Mouse (Mus musculus) intestine, postnatal 0 days (tissue): Measurements from ENCODE around the gene Pih1d1. TPM values are rescaled to one million over a fixed set of nuclear protein-coding genes. Genes with fewer than 3 reads are reported as not detected.

ENCODE experiments used
- ATAC-seq: fragments of 200-750 bp; cut with Nextera tagmentation; 2 replicates; pipeline ENCODE4 v1.8.0; 2017; ENCODE audit warnings: mild to moderate bottlenecking, moderate TSS enrichment, moderate library complexity
- H3K27ac ChIP-seq: fragments of 300-500 bp; sonication (generic); 2 replicates; pipeline ENCODE4 v1.5.1; 2014; ENCODE audit warnings: mild to moderate bottlenecking, low read depth, low read length, moderate library complexity
- H3K27me3 ChIP-seq: fragments of 300-500 bp; sonication (generic); replicated peaks from 2 replicates; pipeline ENCODE4 v1.6.1; 2014; ENCODE audit warnings: low read length, mixed read lengths; ENCODE audit not compliant: control insufficient read depth, insufficient read depth
- H3K36me3 ChIP-seq: fragments of 300-500 bp; sonication (generic); 2 replicates; pipeline ENCODE4 v1.6.1; 2014; ENCODE audit warnings: mild to moderate bottlenecking, moderate library complexity; ENCODE audit not compliant: control insufficient read depth, insufficient read depth
- H3K4me1 ChIP-seq: fragments of 300-500 bp; sonication (generic); replicated peaks from 2 replicates; pipeline ENCODE4 v1.6.1; 2014; ENCODE audit warnings: antibody characterized with exemption, low read length, mixed read lengths; ENCODE audit not compliant: control insufficient read depth, insufficient read depth
- H3K4me2 ChIP-seq: fragments of 300-500 bp; sonication (generic); replicated peaks from 2 replicates; pipeline ENCODE4 v1.6.1; 2014; ENCODE audit warnings: low read depth, mild to moderate bottlenecking, moderate library complexity
- H3K4me3 ChIP-seq: fragments of 300-500 bp; sonication (generic); 2 replicates; pipeline ENCODE4 v1.5.1; 2014; ENCODE audit warnings: low read depth, low read length
- H3K9ac ChIP-seq: fragments of 300-500 bp; sonication (generic); 2 replicates; pipeline ENCODE4 v1.6.1; 2014; ENCODE audit warnings: mild to moderate bottlenecking, low read depth, low read length
- H3K9me3 ChIP-seq: fragments of 300-500 bp; sonication (generic); 2 replicates; pipeline ENCODE4 v1.6.1; 2016; ENCODE audit warnings: mixed run types; ENCODE audit not compliant: control insufficient read depth
- CTCF ChIP-seq: sonication (generic); IDR thresholded peaks from 2 replicates; pipeline ENCODE4 v1.5.1; 2016; ENCODE audit warnings: low read depth, mild to moderate bottlenecking, control low read depth, antibody characterized with exemption, moderate library complexity
- WGBS: fragments of 180-500 bp; shearing (Covaris S2); extraction: QIAGEN DNeasy Blood & Tissue Kit; methylation state at CpG from one replicate; pipeline ENCODE4 v1.1.7; 2014; 5-methylcytosine and 5-hydroxymethylcytosine counted together
- polyA plus RNA-seq: library from polyadenylated mRNA; unstranded; fragments of >200 nt; fragmentation: Nextera tagmentation; extraction: Ambion mirVana; gene quantifications from 2 replicates; pipeline ENCODE4 v1.2.1, GENCODE M21; 2015

Gene Pih1d1
- polyA plus RNA-seq, 1 experiment from 2014 or later: 64.7 TPM

DNA sequence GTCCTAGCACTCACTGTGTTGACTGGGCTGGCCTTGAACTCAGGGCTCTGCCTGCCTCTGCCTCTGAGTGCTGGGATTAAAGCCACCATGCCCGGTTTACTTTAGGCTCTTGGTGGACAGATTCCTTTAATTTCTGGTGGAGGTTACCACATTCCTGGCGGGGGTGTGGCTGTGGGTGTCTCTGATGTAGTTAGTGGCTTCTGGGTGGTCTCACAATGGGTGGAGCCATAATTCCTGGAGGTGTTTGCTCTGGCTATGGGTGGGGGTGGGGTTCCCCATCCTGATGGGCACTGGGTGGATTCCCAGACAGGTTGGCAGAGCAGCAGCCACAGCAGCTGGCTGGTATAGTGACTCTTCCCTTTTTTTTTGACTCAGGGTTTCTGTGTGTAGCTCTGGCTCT is 42.2 kb upstream of the Pih1d1 start:
- Histone ChIP-seq H3K4me1 (no peaks in the 10 kb centered on the region), H3K36me3 (no peaks in the 10 kb centered on the region), H3K4me2 (no peak overlapping the region), H3K27ac (peak overlapping the region; percentile 61), H3K4me3 (no peak overlapping the region), H3K9me3 (no peaks in the 10 kb centered on the region), H3K27me3 (no peaks in the 10 kb centered on the region), H3K9ac (no peak overlapping the region)
- 60% methylated on average over 2 of the region's 2 CpGs for WGBS
- no peak for TF ChIP-seq CTCF
- ATAC-seq: no peak

DNA sequence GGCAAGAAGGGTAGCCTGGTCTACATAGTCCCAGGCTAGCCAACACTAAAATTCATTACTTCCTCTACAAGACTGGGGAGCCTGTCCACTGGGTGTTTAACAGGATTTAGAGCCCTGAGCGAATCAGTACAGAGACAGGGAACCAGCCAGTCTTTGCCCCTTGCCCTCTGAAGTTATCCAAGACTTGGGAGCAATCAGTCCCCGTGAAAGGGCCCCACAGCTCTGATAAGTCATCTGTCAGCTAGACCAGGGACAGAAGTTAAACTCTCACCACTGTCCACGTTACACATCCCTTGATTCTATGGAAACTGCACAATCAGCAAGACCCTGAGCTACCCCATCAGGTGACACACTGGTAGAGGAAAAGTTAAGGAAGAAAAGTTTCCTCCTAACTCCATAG is 41.6 kb upstream of the Pih1d1 start:
- Histone ChIP-seq H3K27me3 (no peaks in the 10 kb centered on the region), H3K4me1 (no peaks in the 10 kb centered on the region), H3K27ac (peak overlapping the region; percentile 80), H3K36me3 (no peaks in the 10 kb centered on the region; the same call in 1 of the 2 replicates), H3K9ac (no peak overlapping the region), H3K4me2 (no peak overlapping the region), H3K4me3 (no peak overlapping the region), H3K9me3 (no peaks in the 10 kb centered on the region)
- WGBS: 21% methylated on average over 3 of the region's 3 CpGs
- peak; percentile 83 for ATAC-seq
- no peak for TF ChIP-seq CTCF

DNA sequence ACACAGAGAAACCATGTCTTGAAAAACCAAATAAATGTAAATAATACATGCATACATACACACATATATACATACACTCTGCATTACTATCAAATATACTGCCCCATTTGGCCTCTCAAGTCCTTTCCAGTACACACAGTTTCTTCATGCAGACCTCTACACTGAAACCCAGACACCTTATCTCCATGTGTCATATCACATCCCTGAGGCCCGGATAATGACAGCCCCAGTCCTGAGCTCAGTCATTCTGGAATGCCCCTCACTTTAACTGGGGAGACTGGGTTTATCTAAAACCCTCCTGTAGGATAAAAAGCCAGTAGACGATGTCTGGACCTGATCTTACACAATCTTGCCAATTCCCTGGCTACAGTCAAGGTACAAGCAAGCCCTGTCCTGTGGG is 40.6 kb upstream of the Pih1d1 start:
- Histone ChIP-seq H3K27me3 (no peaks in the 10 kb centered on the region), H3K4me2 (no peak overlapping the region), H3K4me3 (no peak overlapping the region), H3K9ac (no peak overlapping the region), H3K4me1 (no peaks in the 10 kb centered on the region), H3K36me3 (no peaks in the 10 kb centered on the region; the same call in 1 of the 2 replicates), H3K9me3 (no peaks in the 10 kb centered on the region), H3K27ac (peak overlapping the region; percentile 80)
- no peak for TF ChIP-seq CTCF
- WGBS: 30% methylated on average over 2 of the region's 2 CpGs
- peak; percentile 28; the same call in 1 of the 2 replicates for ATAC-seq

DNA sequence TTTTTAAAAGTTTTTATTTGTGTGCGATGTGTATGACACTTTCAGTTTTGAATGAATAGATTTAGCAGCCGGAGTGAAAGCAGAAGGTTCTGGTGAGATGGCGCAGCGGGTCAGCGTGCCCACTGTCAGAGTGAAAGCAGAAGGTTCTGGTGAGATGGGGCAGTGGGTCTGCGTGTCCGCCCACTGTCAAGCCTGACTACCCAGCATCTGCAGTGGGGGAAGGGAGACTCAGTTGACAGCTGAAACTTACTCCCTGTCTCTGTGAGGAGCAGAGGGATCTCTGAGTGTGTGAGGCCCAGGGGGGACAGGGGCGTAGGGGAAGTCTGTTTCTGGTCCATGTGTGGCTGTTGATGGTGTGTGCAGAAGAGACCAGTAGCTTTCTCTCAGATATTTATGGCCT is 36.5 kb upstream of the Pih1d1 start:
- peak overlapping the region; percentile 36; the same call in 1 of the 2 replicates for H3K27ac ChIP-seq
- TF ChIP-seq CTCF: no peak
- 78% methylated on average over 8 of the region's 8 CpGs for WGBS

DNA sequence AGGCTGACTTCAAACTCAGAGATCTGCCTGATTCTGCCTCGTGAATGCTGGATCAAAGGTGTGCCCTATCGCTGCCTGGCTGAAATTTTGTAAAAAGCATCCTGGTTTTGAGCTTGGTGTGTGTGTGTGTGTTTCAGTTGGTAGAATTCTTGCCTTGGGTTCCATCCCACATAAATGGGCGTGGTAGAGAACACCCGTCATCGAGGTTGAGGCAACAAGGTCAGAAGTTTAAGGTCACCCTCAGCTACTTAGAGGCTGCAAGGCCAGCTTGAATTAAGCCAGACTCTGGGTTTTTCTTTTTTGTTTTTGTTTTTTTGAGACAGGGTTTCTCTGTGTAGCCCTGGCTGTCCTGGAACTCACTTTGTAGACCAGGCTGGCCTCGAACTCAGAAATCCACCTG is 35.8 kb upstream of the Pih1d1 start:
- no peak overlapping the region for H3K4me2 ChIP-seq
- peaks cover 3% of the 10 kb centered on the region; the same call in 1 of the 2 replicates for H3K4me1 ChIP-seq
- no peak overlapping the region for H3K9ac ChIP-seq
- WGBS: 75% methylated on average over 5 of the region's 6 CpGs
- H3K27me3 ChIP-seq: no peaks in the 10 kb centered on the region
- no peak overlapping the region for H3K27ac ChIP-seq
- TF ChIP-seq CTCF: no peak
- no peaks in the 10 kb centered on the region for H3K9me3 ChIP-seq
- peaks cover 44% of the 10 kb centered on the region for H3K36me3 ChIP-seq
- ATAC-seq: no peak
- no peak overlapping the region for H3K4me3 ChIP-seq

More for the DNA sequence above, 36.5 kb upstream of the Pih1d1 start:
- Histone ChIP-seq H3K4me3 (no peak overlapping the region), H3K4me2 (0 out of 2 replicates have a peak overlapping the region, but pooled peaks have one; percentile 4), H3K4me1 (peaks cover 3% of the 10 kb centered on the region; the same call in 1 of the 2 replicates), H3K9ac (no peak overlapping the region), H3K27me3 (no peaks in the 10 kb centered on the region), H3K9me3 (no peaks in the 10 kb centered on the region), H3K36me3 (peaks cover 38% of the 10 kb centered on the region)
- ATAC-seq: no peak

DNA sequence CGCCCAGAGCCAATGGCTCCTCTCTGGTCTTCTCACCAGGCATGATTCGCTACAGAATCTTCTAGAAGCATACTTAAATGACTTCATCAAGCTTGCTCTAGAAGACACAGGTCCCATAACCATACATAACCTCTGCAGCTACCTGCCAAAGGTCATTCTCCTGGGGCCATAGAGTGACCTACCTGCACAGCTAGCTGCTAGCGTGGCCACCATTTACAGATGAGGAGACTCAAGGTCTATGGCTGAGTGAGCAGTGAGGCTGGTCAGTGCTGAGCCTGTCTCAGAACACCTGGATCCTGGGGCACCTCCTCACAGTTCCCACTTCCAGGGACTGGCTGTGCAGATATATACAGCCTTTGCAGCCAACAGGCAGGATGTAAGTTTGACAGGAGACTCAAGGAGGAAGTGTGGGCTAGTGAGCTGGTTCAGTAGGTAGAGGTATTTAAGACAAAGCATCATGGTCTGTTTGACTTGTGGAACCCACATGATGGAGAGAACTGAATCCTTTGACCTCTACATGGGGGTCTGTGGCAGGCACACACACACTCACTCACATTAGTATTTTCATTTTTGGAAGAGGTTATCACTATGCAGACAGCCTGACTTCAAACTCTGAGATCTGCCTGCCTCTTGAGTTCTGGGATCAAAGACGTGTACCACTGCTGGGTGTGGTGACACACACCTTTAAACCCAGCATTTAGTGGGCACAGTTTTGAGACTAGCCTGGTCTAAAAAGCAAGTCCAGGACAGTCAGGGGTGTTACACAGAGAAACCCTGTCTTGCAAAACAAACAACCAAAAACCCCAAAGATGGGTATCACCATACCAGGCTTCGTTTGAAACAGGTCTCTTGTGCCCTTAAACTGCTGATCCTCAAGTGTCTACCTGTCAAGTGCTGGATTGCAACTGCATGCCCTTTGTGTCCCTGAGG is 34.1 kb upstream of the Pih1d1 start:
- Histone ChIP-seq H3K4me3 (no peak overlapping the region), H3K27me3 (no peaks in the 10 kb centered on the region), H3K9ac (0 out of 2 replicates have a peak overlapping the region, but pooled peaks have one; percentile 4), H3K36me3 (peaks cover 44% of the 10 kb centered on the region), H3K4me2 (no peak overlapping the region), H3K4me1 (peaks cover 3% of the 10 kb centered on the region; the same call in 1 of the 2 replicates), H3K27ac (peak overlapping the region; percentile 21), H3K9me3 (no peaks in the 10 kb centered on the region)
- WGBS: 57% methylated on average over 5 of the region's 5 CpGs
- no peak for TF ChIP-seq CTCF
- ATAC-seq: no peak
